Mouse (Mus musculus): ENCODE measurements at regions not wholly inside any gene's neighbourhood (a gene's known extent, or its start where the extent isn't known, plus 50 kb on each side); places are given as distances from the start of the nearest gene placed in this dataset.

DNA sequence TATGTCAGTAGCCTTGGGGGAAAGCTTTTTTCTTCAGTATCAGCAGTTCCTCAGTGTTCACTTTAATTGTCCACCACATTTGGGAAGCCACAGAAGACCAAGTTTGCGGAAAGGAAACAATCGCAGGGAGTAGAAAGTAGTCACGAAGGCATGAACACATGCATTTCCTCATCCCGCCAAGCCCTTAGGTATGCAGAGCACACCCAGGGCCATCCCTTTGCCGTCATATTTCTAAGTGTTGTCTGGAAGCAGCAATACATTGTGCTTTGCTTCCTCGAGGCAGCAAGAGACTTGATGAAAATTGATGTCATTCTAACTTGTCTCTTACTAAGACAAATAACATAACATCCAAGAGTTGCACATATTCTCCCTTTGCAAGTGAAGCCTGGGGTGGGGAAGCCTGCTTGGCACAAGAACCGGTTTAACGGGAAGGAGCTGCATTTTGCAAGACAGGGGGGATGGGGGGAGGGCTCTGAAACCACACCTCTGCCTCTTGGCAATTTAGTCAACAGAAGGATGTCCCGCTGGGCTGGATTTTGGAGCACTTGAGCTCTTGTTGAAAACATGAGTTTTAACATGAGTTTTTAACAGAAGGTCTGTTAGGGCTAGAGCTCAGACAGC, 337.2 kb downstream of the Slc22a22 start:
- no peak for TF ChIP-seq POLR2A (IDR thresholded peaks at IDR 0.05; ENCODE audit: borderline replicate concordance, extremely low read depth, low read depth, low read length)
- no peak for TF ChIP-seq CTCF (IDR thresholded peaks at IDR 0.05; ENCODE audit: insufficient read depth, low read length)

Measured in lung, adult 2 months (tissue).